Mouse (Mus musculus): ENCODE data around the gene Gcfc2.
A peak's percentile ranks its signal among the peaks of the same experiment; 100 is the strongest.

Gene Gcfc2

DNA sequence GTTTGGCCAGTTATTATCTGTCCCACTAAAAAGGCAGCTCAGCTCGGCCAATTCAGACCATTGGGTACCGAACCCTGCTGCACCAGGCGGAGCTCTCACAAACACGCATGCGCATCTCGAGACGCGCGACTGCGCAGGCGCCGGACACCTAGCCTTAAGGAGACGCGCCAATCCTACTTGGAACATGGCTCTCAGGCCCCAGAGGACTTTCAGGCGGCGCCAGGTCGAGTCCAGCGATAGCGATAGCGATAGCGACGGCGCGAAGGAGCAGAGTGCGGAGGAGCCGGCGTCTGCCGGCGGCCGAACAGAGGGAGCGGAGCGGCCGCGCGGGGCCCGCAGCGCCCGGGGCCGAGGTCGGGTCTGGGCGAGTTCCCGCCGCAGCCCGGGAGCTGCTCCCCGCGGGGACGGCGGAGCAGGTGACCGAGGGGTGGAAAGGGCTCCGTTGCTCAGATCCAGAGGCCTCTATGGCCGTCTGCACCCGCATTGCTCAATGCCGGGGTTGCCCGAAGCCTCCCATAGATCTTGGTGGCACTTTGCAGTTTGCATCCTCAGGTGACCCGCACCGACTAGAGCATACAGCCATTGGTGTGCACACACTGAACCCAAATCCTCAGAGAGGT is at the start of gene Gcfc2:
Gene Gcfc2 (plus strand): TSS at position 147 of the 620 bp plus-strand sequence.
- DNase-seq = peak; percentile 94

DNA sequence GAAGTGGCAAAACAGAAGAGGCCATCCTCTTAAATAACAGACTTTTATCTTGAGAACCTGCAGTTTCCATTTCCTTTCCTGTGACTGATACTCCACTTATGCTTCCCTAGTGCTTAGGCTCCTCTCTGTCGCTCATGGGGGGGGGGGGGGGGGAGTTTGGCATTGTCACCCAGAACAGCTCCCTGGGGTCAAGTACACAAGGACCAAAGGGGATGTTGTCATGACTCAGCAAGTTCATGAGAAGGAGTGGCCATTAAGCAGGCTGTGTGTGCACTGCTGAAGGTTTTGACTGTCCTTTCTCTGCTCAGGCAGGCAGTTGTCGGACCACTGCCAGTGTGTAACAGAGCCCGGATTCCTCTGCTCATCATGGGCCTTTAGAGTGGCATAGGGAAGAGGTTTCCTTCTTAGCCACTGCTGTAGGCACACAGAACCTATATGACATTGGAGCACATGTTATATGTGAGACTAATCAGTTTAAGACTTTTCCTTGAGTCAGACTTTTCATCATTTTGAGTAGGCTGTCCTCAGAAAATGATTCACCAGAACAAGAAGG is 27.7 kb upstream of the Gcfc2 start:
- no peak for DNase-seq

DNA sequence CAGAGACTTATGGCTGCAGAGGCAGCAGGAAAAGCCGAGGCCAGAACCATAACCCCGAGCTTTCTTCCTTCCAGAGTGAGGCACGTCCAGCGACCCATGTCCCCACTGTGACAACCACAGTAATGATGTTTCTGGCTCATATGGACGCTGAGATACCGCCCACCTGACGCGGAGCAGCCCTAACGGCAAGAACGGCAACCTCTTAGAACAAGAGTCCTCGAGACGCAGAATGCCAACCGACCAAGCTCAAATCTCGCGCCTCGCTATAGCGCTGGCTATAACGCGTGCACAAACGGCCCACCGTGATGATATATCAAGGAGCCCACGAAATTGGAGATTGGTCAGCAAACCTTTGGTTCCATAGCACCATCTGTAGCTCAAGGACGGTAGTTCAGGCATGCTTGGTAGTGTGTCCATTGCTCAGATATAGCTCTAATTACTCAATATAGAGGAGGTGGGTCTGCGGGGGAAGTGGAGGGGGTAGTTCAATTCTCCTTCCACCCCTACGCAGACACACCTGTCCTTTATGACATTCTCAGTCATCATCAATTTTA is 13.1 kb upstream of the Gcfc2 start:
- DNase-seq = no peak

DNA sequence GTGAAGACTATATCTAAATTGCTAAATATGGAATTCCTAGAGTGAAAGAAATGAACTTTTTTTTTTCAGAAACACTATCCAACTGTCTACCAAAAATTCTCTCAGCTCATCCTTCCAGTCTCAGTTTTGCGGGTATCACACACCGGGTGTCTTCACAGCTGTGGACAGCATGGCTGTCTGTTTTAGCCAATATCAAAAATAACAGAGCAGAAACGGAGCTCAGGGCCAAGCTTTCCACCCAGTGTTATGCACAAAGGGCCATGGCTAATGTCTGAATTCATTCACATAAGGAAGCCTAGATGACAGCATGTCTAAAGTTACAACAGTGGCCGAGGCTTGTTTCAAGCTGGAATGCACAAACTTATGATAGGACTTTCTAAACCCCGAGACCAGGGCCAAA is 12.2 kb upstream of the Gcfc2 start:
- no peak for DNase-seq

DNA sequence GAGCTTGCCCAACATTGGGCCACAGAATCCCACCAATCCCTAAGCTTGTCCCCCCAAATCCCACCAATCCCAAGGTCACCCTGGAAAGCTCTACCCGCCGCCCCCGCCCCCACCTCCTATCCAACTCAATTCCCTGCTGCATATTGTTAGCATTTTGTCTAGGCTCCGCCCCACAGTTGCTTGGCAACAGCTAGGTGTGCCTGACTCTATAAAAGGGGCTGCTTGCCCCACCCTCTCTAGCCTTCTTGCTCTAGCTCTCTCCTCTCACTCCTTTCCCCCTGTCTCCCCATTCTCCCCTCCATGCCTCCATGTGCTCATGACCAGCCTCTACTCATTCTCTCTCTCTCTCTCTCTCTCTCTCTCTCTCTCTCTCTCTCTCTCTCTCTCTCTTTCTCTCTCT is 11.8 kb upstream of the Gcfc2 start:
- DNase-seq = no peak

DNA sequence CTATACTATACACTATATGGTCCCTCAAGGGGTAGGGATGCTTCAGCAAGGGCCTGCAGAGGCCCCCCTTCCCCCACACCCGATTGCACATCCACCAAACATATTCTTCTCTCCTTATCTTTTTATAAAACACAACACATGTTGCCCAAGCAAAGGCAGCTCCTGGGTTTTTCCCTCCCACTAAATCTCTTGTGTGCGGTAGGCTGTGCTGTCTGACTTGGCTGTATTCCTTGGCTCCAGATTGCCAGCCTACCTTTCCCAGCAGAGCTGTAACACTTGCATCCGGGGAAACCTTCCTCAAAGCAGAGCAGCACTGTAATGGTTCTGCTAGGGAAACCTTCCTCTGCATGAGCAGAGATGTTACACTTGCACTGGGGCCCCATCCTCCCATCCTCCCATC is 11.3 kb upstream of the Gcfc2 start:
- DNase-seq = no peak

DNA sequence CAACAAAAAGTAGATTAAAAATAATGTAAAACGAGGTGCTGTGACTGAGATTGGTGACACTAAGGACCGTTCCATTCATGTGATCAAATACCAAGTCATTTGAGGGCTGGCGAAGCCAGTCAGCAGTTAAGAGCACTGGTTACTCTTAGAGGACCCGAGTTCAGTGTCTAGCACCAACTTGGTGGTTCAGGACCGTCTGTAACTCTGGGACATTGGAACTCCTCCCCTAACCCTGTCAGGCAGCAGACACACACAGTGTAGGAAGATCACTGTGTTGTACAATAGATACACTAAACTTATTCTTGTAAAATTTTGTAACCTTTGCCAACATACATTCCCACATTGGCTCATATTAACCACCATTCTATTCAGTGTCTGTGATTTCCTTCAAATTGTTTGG is 835 bp downstream of the Gcfc2 start:
- DNase-seq = no peak

DNA sequence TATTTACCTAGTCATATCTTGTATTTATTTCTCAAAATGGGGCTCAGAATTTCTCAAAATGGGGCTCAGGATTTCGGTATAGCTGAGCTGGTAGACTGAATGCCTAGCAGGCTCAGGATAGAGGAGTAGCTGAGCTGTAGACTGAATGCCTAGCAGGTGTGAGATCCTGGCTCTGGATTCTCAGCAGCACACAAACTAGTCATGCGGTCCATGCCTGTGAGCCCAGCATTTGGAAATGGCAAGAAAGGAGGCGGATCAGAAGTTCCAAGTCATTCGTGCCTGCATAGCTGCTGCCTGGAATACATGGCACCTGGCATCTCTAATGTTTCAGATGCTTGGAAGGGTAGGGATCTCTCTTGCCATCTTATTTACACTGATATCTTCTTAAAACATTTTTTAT is 5.9 kb downstream of the Gcfc2 start:
- no peak for DNase-seq

DNA sequence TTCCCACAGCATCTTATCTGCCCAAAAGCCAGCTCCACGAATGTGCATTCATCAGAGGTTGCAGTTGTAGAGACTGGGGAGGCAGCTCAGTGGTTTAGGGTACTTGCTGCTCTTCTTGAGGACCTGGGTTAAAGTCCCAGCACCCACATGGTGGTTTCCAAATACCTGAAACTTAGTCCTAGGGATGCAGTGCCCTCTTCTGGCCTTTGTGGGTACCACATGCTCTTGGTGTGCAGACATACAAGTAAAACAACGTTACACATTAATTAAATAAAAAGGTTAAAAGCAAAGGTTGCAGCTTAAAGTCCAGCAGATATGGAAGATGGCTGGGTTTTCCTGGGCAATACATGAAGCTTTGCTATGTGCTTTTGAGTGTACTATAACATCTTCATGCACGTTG is 9.8 kb downstream of the Gcfc2 start:
- no peak for DNase-seq

DNA sequence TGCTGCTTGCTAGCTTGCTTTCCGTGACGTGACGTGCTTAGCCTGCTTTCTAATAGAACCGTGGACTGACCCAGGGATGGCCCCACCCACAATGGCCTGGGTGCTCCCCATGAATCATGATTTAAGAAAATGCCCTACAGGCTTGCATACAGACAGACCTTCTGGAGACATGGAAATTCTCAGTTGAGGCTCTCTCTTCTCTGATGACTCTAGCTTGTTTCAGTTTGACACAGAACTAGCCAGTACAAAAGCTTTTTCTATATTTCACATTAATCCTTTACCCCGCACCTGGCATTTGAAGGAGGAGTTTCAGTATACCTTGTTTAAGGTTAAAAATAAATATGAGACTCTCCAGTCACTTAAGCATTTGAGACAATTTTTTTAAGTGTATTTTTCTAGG is 18.2 kb downstream of the Gcfc2 start:
- DNase-seq = no peak

DNA sequence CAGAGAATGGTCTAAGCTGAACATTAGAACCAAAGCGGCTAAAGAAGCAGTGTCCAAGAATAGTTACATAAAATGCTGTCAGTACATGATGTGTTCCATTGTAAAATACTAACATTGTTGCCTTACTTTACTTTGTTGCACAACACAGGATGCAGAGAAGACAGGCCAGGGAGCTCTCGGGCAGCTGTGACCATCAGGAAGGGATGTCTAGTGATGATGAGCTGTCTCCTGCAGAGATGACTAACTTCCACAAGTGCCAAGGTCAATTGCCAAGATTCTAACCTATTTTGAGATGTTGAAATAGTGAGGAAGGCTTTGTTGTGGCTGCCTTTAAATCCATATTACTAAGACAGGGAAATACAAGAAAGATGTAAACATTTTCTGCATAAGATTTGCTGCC is 19.8 kb downstream of the Gcfc2 start:
- DNase-seq = no peak

DNA sequence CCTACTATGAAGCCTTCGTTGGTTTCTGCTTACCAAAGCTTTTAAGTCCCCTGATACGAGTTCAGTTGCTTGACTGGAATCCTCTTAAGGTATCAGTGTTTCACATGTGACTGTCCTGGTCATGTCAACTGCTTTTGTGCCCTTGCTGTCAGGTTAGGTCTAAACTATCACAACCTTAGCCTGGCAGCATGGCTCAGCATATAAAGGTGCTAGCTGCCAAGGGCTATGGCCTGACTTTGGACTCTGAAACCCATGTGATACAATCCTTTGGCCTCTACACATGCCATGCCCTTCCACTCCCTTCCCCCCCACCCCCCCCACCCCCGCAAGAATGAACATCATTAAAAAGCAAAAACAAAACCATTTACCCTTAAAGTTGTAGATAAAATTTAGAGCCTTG is 21.0 kb downstream of the Gcfc2 start:
- DNase-seq = no peak

DNA sequence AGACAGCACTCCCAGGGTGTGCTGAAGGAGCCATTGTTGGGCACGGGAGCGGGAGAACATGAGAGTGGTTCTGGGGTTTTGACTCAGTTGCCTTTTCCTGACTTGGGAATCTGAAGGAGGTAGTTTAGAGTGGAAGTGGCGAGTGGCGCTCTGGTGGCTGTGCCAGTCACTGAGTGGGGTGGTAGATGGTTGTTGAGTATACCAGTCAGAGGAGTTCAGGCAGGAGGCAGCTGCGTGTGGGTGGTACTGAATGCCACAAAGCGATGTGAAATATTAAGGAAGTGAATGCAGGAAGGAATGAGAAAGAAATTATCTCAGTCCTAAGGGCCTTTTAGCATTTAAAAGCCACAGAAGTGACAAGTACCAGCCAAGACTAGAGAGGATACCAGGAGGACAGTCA is 23.4 kb downstream of the Gcfc2 start:
- DNase-seq = no peak

DNA sequence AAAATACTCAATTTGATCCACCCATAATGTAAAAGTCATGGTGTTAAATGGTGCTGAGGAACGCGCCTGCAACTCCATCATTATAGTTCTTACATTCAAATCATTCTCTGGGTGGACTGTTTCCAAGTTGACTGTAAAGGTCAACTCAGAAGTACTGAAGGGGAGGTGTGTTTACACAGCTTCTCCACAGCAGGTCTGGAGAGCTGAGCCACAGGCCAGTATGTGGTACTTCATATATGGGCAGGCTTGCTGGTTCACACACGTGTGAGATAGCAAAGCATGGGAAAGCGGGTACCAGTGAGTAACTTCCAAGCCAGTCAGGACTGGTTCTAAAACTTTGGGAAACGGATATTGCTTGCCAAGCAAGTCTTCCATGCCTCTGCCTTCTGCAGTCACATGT is 31.7 kb downstream of the Gcfc2 start:
- DNase-seq = no peak

DNA sequence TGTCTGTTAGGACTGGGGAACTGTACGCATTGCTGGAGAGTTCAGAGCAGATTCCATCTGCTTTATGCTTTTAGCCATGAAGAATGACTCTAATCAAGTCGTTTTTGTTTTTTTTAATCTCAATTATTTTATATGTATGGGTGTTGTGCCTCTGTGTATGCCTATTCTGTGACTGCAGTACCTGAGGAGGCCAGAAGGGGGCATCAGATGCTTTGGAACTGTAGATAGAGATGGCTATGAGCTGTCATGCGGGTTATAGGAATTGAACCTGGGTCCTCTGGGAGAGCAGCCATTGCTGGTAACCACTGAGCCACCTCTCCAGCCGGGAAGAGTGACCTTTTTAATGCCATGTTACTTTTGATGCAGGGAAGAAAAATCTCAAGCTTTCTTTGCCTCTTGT is 32.9 kb downstream of the Gcfc2 start:
- DNase-seq = no peak

DNA sequence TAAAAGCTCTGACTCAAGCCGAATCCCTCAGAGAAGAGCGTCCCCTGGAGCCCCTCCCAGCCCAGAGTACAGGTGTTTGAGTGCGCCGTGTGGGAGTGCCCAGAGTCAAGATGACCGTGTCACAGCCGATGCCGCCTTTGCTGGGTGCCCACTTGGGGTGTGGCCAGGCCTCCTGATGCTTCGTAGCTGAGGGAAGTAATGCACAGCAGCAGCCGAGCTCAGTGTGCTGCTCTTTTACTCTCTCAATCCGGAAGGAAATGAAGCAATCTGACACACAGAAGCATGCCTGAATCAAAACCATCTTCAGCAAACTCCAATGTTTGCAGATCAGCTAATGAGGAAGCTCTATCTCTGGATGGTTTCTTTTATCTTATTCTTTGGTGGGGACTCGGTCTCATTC is 34.5 kb downstream of the Gcfc2 start:
- DNase-seq = no peak

DNA sequence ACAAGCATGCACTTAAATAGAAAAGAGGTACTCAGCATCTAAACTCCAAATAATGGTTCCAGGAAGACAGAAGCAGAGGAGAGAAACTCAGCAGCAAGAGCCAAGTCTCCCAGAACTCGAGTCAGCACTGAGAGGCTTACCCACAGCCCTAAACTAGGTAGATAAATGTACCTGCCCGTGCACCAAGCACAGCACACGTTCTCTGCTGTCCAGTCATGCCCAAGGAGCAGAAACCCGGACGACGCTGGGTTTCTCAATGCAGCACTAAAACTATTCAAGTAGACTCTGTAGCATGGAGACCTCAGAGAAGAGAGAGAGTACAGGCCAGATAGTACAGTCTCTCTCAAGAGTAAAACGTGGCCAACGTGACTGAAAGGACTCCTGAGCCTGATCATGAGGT is 36.4 kb downstream of the Gcfc2 start:
- no peak for DNase-seq

DNA sequence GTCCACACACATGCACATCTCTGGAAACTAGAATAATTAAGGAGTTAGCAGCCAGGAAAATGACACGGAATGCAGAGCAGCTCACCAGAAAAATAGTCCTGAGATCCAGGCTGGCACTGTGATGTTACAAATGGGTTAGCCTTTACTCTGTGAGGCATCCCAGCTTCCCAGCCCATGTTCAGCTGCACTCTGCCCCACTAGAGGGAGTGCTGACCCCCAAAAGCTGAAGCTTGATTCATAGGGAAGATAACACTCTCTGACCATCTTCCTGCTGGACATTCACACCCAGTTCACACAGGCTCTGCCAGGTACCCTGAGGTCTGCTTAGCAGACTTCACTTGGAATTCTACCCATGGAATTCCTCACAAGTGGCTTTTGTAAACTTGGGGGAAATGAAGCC is 36.8 kb downstream of the Gcfc2 start:
- no peak for DNase-seq

DNA sequence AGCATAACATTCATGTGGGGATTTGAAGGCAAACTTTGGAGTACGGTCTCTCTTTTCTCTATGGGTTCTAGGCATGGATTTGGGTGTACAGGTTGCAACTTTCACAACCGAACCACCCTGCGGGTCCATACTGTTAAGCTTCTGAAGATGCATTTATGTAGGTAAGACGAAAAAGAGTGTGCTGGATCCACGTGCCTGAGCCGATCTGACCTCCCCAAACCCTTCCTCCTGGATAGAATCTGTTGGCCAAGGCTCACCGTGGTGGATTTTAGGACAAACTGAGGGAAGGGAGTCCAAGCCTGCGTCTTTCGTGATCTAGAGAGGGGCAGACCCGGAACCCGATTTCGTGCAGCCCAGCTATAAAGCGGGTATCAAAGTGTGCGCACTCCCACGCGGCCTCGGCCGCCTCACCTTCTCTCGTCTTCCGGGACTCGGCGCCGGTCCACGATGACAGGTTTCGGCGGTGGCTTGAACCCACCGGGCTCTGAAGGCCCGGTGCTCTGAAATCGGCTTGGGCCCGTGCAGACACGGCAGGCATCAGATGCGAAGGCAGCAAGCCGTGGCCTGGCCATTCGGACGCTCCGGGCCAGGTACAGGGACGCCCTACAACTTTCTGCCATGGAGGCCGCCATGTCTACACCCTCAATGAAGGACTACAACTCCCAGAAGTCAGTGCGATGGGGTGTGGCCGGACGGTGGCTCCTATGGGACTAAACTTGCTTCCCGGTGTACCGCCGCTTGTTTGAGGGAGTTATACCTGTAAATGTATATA is 42.0 kb downstream of the Gcfc2 start, which contains the start of gene Mrpl19:
Gene Mrpl19 (minus strand): TSS at position 663 of the 772 bp plus-strand sequence.
- peak; percentile 95 for DNase-seq

DNA sequence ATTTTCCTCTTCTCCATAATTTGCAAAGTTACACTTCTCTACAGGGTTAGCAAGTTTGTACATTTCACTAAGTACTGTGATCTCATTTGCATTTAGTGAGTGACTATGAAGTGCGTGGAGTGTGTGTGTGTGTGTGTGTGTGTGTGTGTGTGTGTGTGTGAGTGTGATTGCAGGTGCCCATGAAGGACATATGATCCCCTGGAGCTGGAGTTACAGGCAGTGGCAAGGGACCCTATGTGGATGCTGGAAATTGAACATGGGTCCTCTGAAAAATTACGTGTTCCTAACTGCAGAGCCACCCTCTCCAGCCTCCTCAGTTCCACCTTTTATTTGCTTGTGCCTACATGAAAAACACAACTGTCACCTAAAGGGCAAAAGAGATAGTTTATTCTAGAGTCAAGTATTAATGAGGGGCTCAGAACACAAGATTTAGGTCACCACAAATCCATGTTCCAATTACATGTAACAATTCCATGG is 42.6 kb downstream of the Gcfc2 start:
- DNase-seq = no peak

DNA sequence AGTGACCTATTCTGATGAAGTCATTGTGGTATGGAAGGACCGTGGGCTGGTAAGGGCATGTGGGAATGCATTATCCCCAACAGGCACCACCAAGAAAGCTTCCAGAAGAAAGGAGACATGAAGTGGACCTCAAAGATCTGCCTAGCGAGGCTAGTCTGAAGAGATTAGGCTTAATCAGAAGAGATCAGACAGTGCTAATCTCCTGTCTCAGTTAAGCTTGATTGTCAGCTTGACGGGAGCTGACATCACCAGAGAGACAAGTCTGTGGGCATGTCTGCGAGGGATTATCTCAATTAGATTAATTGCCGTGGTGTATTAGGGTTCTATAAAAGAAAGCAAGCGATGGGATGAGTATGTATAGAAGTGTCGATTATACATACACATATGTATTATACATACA is 47.7 kb downstream of the Gcfc2 start:
- no peak for DNase-seq

DNA sequence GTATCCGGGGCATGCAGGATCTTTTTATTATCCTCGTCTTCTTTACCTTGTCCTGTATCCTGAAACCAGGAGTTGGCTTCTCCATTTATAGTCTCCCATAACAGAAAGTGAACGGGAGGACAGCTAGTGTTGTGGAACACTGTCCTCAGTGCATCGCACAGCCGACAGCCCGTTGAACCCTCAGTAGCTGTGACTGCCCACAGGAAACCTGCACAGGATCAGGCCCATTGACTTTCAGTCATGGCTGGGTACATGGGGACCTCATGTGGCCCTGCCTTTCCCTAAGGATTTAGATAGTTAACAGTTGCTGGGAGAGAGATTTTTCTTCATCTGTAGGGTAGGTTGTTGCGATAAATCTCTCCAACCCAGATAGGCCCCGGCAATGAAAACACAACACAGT is 49.1 kb downstream of the Gcfc2 start:
- no peak for DNase-seq

DNA sequence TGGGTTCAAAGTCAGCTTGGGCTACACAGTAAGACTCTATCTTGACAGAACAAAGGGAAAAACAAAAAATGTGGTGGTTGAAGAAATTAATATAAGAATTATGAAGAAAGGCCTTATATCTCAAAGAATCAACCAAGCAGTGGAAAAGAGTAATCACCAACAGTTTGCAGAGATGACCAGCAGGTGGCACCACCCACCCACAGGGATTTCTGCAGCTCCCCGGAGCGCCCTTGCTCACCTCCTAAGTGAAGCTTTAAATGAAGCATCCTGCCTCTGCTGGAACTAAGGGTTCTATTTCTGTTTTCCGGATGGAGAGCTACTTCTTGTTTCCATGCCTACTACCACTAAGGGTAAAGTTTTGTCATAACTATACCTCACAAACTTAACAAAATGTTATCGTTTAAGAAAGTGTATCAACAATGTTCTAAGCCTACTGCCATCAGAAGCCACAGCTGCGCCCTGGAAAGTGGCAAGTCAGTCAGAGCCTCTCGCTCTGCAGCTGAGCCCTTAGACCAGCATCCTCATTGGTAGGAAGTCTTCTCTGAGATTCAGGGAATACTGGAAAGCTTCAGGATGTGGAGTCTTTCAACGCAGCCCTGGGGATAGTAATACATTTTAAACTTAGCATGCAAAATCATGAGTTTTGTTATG is 52.6 kb downstream of the Gcfc2 start:
- peak; percentile 47 for DNase-seq

DNA sequence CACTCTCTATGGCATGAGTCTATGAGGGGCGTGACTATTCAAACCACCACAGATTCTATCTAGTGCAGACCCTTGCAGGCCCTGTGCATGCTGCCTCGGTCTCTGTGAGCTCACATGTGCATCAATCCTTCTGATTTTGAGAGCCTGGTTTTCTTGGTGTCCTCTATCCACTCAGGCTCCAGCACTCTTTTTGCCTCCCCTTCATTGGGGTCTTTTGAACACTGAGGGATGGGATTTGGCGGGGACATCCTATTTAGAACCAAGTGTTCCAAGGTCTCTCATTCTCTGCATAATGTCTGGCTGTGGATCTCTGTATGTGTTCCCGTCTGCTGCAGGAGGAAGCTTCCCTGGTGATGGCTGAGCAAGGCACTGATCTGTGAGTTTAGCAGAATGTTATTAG is 55.8 kb downstream of the Gcfc2 start:
- no peak for DNase-seq

Measured in cerebellum, adult 9-10 months (tissue).